Mouse (Mus musculus): ENCODE data around the gene Ly6g6e. TPM values are rescaled to one million over a fixed set of nuclear protein-coding genes. Genes with fewer than 3 reads are reported as not detected.

Ly6g6e gene
- polyA plus RNA-seq, 1 experiment from 2014 or later: 9.7 TPM

GRCm38 (mm10) chr17:35064378-35064877 is 12.3 kb upstream of the Ly6g6e start:
- H3K4me3 ChIP-seq (ENCODE audit: low read depth, low read length): peak overlapping the region; percentile 25
- peak overlapping the region; percentile 86 for H3K27ac ChIP-seq (ENCODE audit: low read length)
- H3K36me3 ChIP-seq (ENCODE audit: control insufficient read depth, insufficient read depth, low read length): peaks cover 16% of the 10 kb centered on the region
- WGBS: 30% methylated on average over 10 of the region's 10 CpGs
- ATAC-seq (ENCODE audit: insufficient number of reproducible peaks, insufficient read depth, low FRiP score, low read depth): no peak
- H3K9me3 ChIP-seq (ENCODE audit: control insufficient read depth, low read depth, low read length): no peaks in the 10 kb centered on the region
- H3K9ac ChIP-seq (replicated peaks; ENCODE audit: low read depth, low read length): no peak overlapping the region
- peaks cover 28% of the 10 kb centered on the region for H3K4me1 ChIP-seq (ENCODE audit: control insufficient read depth, insufficient read depth, low read length)
- peak overlapping the region; percentile 51 for H3K4me2 ChIP-seq (replicated peaks; ENCODE audit: low read depth, low read length)
- H3K27me3 ChIP-seq (ENCODE audit: control insufficient read depth, insufficient read depth, low read length): no peaks in the 10 kb centered on the region

- 2% methylated on average over 48 of the region's 48 CpGs for WGBS
- Histone ChIP-seq H3K9ac (replicated peaks; ENCODE audit: low read depth, low read length) (peak within 1 kb of the TSS; percentile 46), H3K36me3 (ENCODE audit: control insufficient read depth, insufficient read depth, low read length) (peaks cover 16% of the 10 kb centered on the region), H3K4me2 (replicated peaks; ENCODE audit: low read depth, low read length) (peak within 1 kb of the TSS; percentile 51), H3K9me3 (ENCODE audit: control insufficient read depth, low read depth, low read length) (no peaks in the 10 kb centered on the region), H3K27ac (ENCODE audit: low read length) (peak within 1 kb of the TSS; percentile 86), H3K27me3 (ENCODE audit: control insufficient read depth, insufficient read depth, low read length) (no peaks in the 10 kb centered on the region), H3K4me1 (ENCODE audit: control insufficient read depth, insufficient read depth, low read length) (peaks cover 25% of the 10 kb centered on the region), H3K4me3 (ENCODE audit: low read depth, low read length) (peak within 1 kb of the TSS; percentile 25)
- ATAC-seq (ENCODE audit: insufficient number of reproducible peaks, insufficient read depth, low FRiP score, low read depth): peak; percentile 80
Observed at GRCm38 (mm10) chr17:35064951-35065947, 11.5 kb upstream of the Ly6g6e start, which contains the start of gene Ly6g6c. Gene Ly6g6c (plus strand): TSS chr17:35065388.

DNA sequence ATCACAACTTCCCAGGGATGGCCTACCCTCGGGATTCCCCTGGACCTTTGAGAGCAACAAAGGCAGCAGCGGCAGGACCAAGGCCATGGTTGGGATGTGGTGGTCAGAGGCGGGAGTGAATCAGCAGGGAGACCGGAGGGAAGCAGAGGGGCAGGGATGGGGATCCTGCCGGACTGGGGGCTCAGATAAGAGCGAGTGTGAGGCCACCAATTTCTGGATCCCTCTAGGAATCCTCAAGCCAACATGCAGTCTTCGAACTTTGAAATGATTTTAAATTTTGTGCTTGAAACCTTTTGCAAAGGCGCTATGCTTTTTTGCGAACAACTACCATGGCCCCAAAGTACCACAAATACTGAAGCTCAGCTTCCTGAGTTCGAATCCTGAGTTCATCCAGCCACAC is 10.6 kb upstream of the Ly6g6e start, which contains the start of gene Mpig6b:
Mpig6b (minus strand) TSS at position 101 of the 400 bp plus-strand sequence.
- peaks cover 21% of the 10 kb centered on the region for H3K4me1 ChIP-seq (ENCODE audit: control insufficient read depth, insufficient read depth, low read length)
- H3K4me2 ChIP-seq (replicated peaks; ENCODE audit: low read depth, low read length): peak within 1 kb of the TSS; percentile 51
- H3K36me3 ChIP-seq (ENCODE audit: control insufficient read depth, insufficient read depth, low read length): peaks cover 8% of the 10 kb centered on the region
- WGBS: 51% methylated on average over 10 of the region's 10 CpGs
- H3K27ac ChIP-seq (ENCODE audit: low read length): peak within 1 kb of the TSS; percentile 86; the same call in 1 of the 2 replicates
- no peaks in the 10 kb centered on the region for H3K9me3 ChIP-seq (ENCODE audit: control insufficient read depth, low read depth, low read length)
- peak within 1 kb of the TSS; percentile 46 for H3K9ac ChIP-seq (replicated peaks; ENCODE audit: low read depth, low read length)
- ATAC-seq (ENCODE audit: insufficient number of reproducible peaks, insufficient read depth, low FRiP score, low read depth): no peak
- peak within 1 kb of the TSS; percentile 25 for H3K4me3 ChIP-seq (ENCODE audit: low read depth, low read length)
- H3K27me3 ChIP-seq (ENCODE audit: control insufficient read depth, insufficient read depth, low read length): no peaks in the 10 kb centered on the region

DNA sequence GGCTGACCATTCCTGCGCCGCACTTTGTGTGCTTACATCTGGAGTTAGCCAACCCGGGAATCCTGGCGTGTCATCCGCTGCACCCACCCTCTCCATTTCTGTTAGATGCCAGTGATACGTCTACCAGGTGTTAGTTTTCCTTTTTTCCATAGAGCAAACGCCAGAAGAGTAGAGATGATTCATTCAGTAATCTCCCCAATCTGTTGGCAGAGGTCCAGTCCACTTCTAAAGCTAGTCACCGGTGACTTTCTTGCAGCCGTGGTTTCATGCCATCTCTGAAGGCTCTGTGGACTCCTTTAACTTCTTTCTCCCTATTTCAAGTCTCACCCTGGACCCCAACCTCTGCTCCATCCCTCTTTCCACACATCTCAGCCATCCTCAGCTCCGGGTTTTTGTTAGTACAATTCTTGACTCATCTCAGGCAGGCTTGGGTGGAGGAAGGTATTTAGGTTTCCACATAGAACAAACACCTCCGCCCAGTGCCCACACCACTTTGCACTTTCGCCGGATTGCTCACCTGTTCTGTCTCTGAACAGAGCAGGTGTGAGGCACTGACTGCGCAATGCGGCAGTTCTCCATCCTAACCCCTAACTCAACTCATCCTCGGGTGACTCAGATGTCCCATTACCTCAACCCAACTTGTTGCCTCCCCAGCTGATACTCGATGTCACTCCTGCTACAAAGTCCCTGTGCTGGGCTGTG is 8.3 kb upstream of the Ly6g6e start:
- no peak for ATAC-seq (ENCODE audit: insufficient number of reproducible peaks, insufficient read depth, low FRiP score, low read depth)
- Histone ChIP-seq H3K4me3 (ENCODE audit: low read depth, low read length) (no peak overlapping the region), H3K4me2 (replicated peaks; ENCODE audit: low read depth, low read length) (no peak overlapping the region), H3K27me3 (ENCODE audit: control insufficient read depth, insufficient read depth, low read length) (no peaks in the 10 kb centered on the region), H3K36me3 (ENCODE audit: control insufficient read depth, insufficient read depth, low read length) (no peaks in the 10 kb centered on the region), H3K4me1 (ENCODE audit: control insufficient read depth, insufficient read depth, low read length) (peaks cover 18% of the 10 kb centered on the region), H3K9me3 (ENCODE audit: control insufficient read depth, low read depth, low read length) (no peaks in the 10 kb centered on the region), H3K27ac (ENCODE audit: low read length) (no peak overlapping the region), H3K9ac (replicated peaks; ENCODE audit: low read depth, low read length) (no peak overlapping the region)
- 70% methylated on average over 17 of the region's 17 CpGs for WGBS

DNA sequence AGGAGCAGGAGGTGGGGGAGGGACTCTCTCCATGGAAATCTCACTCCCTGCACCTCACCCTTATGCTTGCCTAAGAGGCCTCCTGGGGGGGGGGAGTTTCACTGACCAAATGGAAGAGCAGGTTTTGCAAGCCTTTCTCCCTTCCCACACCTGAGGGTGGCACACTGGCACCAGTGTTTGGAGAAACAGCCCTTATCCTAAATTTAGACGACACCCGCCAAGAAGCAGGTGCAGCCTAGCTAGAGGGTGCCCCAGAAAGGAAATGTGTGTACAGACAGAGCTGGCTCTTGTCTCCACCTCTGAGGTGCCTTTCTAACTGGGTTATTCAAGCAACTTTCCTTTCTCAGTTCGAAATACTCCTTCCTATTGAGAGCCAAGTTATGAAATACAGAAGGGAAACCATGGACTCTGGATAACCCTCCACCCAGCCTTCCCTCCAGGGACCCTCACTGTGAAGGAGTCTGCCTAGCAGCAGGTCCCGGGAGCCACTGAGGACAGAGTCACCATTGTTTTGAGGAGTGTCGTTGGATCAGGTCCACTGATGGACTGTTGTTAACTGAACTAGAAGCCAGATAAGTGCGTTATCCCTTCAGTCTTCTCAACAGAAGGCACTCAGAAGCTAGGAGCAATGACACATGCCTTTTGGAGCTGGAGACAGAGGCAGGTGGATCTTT is 6.0 kb upstream of the Ly6g6e start:
- no peaks in the 10 kb centered on the region for H3K9me3 ChIP-seq (ENCODE audit: control insufficient read depth, low read depth, low read length)
- peaks cover 7% of the 10 kb centered on the region for H3K4me1 ChIP-seq (ENCODE audit: control insufficient read depth, insufficient read depth, low read length)
- 46% methylated on average over 6 of the region's 6 CpGs for WGBS
- no peak overlapping the region for H3K4me3 ChIP-seq (ENCODE audit: low read depth, low read length)
- peak; percentile 66; the same call in 1 of the 2 replicates for ATAC-seq (ENCODE audit: insufficient number of reproducible peaks, insufficient read depth, low FRiP score, low read depth)
- H3K9ac ChIP-seq (replicated peaks; ENCODE audit: low read depth, low read length): no peak overlapping the region
- no peaks in the 10 kb centered on the region for H3K27me3 ChIP-seq (ENCODE audit: control insufficient read depth, insufficient read depth, low read length)
- no peak overlapping the region for H3K27ac ChIP-seq (ENCODE audit: low read length)
- no peaks in the 10 kb centered on the region for H3K36me3 ChIP-seq (ENCODE audit: control insufficient read depth, insufficient read depth, low read length)
- no peak overlapping the region for H3K4me2 ChIP-seq (replicated peaks; ENCODE audit: low read depth, low read length)

DNA sequence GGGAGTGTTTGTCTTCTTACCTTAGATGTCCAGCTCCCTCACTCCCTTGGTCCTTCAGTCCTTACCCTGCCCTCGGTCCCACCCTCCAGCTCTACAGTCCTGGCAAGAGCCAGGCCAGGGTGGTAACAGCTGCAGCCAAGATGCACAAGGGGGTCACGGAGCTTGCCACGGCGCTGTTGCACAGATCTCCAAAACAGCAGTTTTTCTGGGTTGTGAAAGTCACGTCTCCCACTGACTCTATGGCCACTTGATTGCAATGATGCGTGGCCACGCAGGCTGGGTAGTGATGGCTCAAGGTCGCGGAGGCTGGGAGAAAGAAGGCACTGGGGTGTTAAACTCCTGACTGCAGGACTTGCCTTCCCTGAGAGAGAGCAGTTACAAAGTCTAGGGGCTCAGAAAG is 5.2 kb upstream of the Ly6g6e start:
- WGBS: 71% methylated on average over 9 of the region's 9 CpGs
- no peak for ATAC-seq (ENCODE audit: insufficient number of reproducible peaks, insufficient read depth, low FRiP score, low read depth)
- H3K4me2 ChIP-seq (replicated peaks; ENCODE audit: low read depth, low read length): no peak overlapping the region
- H3K27ac ChIP-seq (ENCODE audit: low read length): no peak overlapping the region
- H3K27me3 ChIP-seq (ENCODE audit: control insufficient read depth, insufficient read depth, low read length): no peaks in the 10 kb centered on the region
- H3K4me3 ChIP-seq (ENCODE audit: low read depth, low read length): no peak overlapping the region
- H3K4me1 ChIP-seq (ENCODE audit: control insufficient read depth, insufficient read depth, low read length): 0 out of 2 replicates have a peak, but pooled peaks cover 6% of the 10 kb centered on the region
- no peaks in the 10 kb centered on the region for H3K36me3 ChIP-seq (ENCODE audit: control insufficient read depth, insufficient read depth, low read length)
- H3K9me3 ChIP-seq (ENCODE audit: control insufficient read depth, low read depth, low read length): no peaks in the 10 kb centered on the region
- H3K9ac ChIP-seq (replicated peaks; ENCODE audit: low read depth, low read length): no peak overlapping the region

GRCm38 (mm10) chr17:35074097-35074496 is 2.6 kb upstream of the Ly6g6e start:
- ATAC-seq (ENCODE audit: insufficient number of reproducible peaks, insufficient read depth, low FRiP score, low read depth): no peak
- Histone ChIP-seq H3K9ac (replicated peaks; ENCODE audit: low read depth, low read length) (no peak overlapping the region), H3K36me3 (ENCODE audit: control insufficient read depth, insufficient read depth, low read length) (no peaks in the 10 kb centered on the region), H3K27ac (ENCODE audit: low read length) (no peak overlapping the region), H3K4me1 (ENCODE audit: control insufficient read depth, insufficient read depth, low read length) (0 out of 2 replicates have a peak, but pooled peaks cover 16% of the 10 kb centered on the region), H3K9me3 (ENCODE audit: control insufficient read depth, low read depth, low read length) (no peaks in the 10 kb centered on the region), H3K27me3 (ENCODE audit: control insufficient read depth, insufficient read depth, low read length) (no peaks in the 10 kb centered on the region), H3K4me3 (ENCODE audit: low read depth, low read length) (no peak overlapping the region), H3K4me2 (replicated peaks; ENCODE audit: low read depth, low read length) (no peak overlapping the region)
- WGBS: 49% methylated on average over 17 of the region's 17 CpGs

All from stomach, embryonic 14.5 days (tissue).